Mouse (Mus musculus): ENCODE data around the gene Dnah6. TPM values are rescaled to one million over a fixed set of nuclear protein-coding genes. Genes with fewer than 3 reads are reported as not detected.

Gene Dnah6
- polyA plus RNA-seq, 1 experiment from 2014 or later: 0.07 TPM

DNA sequence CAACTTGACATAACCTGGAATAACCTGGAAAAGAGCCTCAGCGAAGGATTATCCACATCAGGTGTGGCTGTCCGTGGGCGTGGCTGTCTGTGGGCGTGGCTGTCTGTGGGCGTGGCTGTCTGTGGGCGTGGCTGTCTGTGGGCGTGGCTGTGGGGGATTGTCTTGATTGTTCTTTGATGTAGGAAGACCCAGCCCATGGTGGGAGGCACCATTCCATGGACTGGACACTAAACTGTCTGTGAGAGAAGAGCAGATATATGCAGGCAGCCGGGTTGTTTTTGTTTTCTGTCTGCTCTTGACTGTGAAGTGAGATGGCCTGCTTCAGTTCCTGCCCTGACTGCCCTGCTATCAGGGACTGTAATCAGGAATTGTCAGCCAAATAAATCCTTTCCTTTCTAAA, 130.6 kb downstream of the Dnah6 start:
- no peaks in the 10 kb centered on the region for H3K9me3 ChIP-seq (ENCODE audit: control insufficient read depth, low read length)
- H3K4me1 ChIP-seq (replicated peaks; ENCODE audit: control insufficient read depth, insufficient read depth, low read length): no peaks in the 10 kb centered on the region
- H3K27ac ChIP-seq (ENCODE audit: low read depth): no peak overlapping the region
- ATAC-seq (replicated peaks; ENCODE audit: low FRiP score, low TSS enrichment, low read depth) (no peak), DNase-seq (ENCODE audit: low spot score) (no peak)
- no peaks in the 10 kb centered on the region for H3K27me3 ChIP-seq (replicated peaks; ENCODE audit: control insufficient read depth, insufficient read depth, low read length)
- no peak overlapping the region for H3K9ac ChIP-seq (ENCODE audit: low read length)
- no peaks in the 10 kb centered on the region for H3K36me3 ChIP-seq (ENCODE audit: control insufficient read depth, insufficient read depth, low read length)
- 77% methylated on average over 8 of the region's 8 CpGs for WGBS
- H3K4me2 ChIP-seq (ENCODE audit: low read length): no peak overlapping the region
- no peak overlapping the region for H3K4me3 ChIP-seq (ENCODE audit: low read depth, low read length)

DNA sequence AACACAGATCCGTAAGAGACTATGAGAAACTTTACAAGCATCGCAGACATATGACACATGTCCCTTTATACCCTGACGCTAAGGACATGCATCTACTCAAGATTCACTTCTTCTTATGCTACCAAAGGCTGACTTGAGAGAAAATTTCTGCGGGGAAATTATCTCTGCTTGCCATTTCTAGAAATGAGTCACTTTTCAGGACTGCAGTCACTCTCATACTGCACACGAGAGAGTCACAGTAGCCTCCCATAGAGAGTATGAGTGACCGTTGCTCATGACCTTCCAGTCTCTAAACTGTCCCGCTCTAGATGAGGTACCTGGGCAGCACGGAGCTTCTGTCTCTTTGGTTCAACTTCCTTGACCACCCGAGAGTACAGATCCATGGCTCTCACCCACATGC, 138.9 kb downstream of the Dnah6 start:
- no peaks in the 10 kb centered on the region for H3K4me1 ChIP-seq (replicated peaks; ENCODE audit: control insufficient read depth, insufficient read depth, low read length)
- H3K27ac ChIP-seq (ENCODE audit: low read depth): no peak overlapping the region
- no peaks in the 10 kb centered on the region for H3K36me3 ChIP-seq (ENCODE audit: control insufficient read depth, insufficient read depth, low read length)
- no peaks in the 10 kb centered on the region for H3K27me3 ChIP-seq (replicated peaks; ENCODE audit: control insufficient read depth, insufficient read depth, low read length)
- DNase-seq (ENCODE audit: low spot score) (no peak), ATAC-seq (replicated peaks; ENCODE audit: low FRiP score, low TSS enrichment, low read depth) (no peak)
- whole genome bisulfite sequencing: 94% methylated on average over 9 of the region's 9 CpGs
- no peak overlapping the region for H3K9ac ChIP-seq (ENCODE audit: low read length)
- H3K4me2 ChIP-seq (ENCODE audit: low read length): no peak overlapping the region
- H3K9me3 ChIP-seq (ENCODE audit: control insufficient read depth, low read length): no peaks in the 10 kb centered on the region; the same call in 1 of the 2 replicates
- no peak overlapping the region for H3K4me3 ChIP-seq (ENCODE audit: low read depth, low read length)

DNA sequence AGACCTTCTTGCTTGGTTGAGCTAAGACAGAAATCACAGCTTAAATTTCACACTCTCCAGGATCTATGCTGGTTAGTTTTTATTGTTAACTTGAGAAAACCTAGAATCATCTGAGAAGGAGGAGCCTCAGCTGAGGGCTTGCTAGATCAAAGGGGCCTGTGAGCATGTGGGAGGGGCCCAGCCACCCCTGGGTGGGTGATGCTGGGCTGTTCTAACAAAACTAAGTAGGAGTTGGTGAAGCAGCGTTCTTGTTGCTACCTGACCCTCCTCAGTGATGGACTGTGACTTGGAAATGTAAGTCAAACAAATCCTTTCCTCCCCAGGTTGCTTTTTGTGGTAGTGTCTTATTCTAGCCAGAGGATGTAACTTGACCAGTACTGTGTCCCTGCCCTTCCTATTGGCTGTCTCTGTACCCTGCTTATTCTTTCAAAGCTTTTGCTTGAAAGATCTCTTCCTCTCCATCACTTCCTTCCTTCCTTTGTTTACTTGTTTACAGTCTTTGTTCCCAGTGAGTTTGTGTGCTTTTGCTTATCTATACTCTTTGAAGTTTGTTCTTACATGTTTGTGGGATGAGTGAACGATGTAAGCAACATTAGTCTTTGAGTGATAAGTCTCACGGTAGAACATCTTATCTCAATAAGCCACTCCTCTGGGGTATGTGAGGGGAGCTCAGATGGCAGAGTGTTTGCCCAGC, 149.2 kb downstream of the Dnah6 start:
- Histone ChIP-seq H3K9ac (ENCODE audit: low read length) (no peak overlapping the region), H3K9me3 (ENCODE audit: control insufficient read depth, low read length) (no peaks in the 10 kb centered on the region), H3K4me3 (ENCODE audit: low read depth, low read length) (no peak overlapping the region), H3K4me2 (ENCODE audit: low read length) (no peak overlapping the region), H3K36me3 (ENCODE audit: control insufficient read depth, insufficient read depth, low read length) (no peaks in the 10 kb centered on the region), H3K27ac (ENCODE audit: low read depth) (no peak overlapping the region), H3K27me3 (replicated peaks; ENCODE audit: control insufficient read depth, insufficient read depth, low read length) (no peaks in the 10 kb centered on the region), H3K4me1 (replicated peaks; ENCODE audit: control insufficient read depth, insufficient read depth, low read length) (peaks cover 2% of the 10 kb centered on the region; the same call in 1 of the 2 replicates)
- no peak for ATAC-seq (replicated peaks; ENCODE audit: low FRiP score, low TSS enrichment, low read depth)
- no peak for DNase-seq (ENCODE audit: low spot score)
- WGBS: 47% methylated on average over 3 of the region's 3 CpGs

DNA sequence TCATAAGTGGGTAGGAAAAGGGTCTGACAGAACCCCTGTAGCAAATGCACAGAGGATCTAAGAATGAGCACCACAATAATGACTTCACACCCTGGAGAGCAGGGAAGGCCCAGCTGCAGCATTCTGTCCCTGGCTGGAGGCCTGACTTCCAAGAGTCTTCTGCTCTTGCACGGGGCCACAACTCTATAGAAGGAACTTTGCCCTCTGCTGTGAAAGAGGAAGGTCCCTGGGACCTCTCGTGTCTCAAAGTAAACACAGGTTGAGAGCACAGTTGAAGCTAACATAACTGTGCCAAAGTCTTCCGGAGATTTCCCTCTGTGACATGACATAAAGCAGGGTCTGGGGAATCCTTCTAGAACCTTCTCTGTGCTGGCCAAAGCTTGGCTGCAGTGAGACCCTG, 150.2 kb downstream of the Dnah6 start:
- peaks cover 2% of the 10 kb centered on the region; the same call in 1 of the 2 replicates for H3K4me1 ChIP-seq (replicated peaks; ENCODE audit: control insufficient read depth, insufficient read depth, low read length)
- no peaks in the 10 kb centered on the region for H3K9me3 ChIP-seq (ENCODE audit: control insufficient read depth, low read length)
- no peaks in the 10 kb centered on the region for H3K36me3 ChIP-seq (ENCODE audit: control insufficient read depth, insufficient read depth, low read length)
- DNase-seq (ENCODE audit: low spot score) (no peak), ATAC-seq (replicated peaks; ENCODE audit: low FRiP score, low TSS enrichment, low read depth) (no peak)
- no peak overlapping the region for H3K9ac ChIP-seq (ENCODE audit: low read length)
- H3K27ac ChIP-seq (ENCODE audit: low read depth): no peak overlapping the region
- H3K4me2 ChIP-seq (ENCODE audit: low read length): no peak overlapping the region
- WGBS: 45% methylated on average over 3 of the region's 3 CpGs
- no peak overlapping the region for H3K4me3 ChIP-seq (ENCODE audit: low read depth, low read length)
- H3K27me3 ChIP-seq (replicated peaks; ENCODE audit: control insufficient read depth, insufficient read depth, low read length): no peaks in the 10 kb centered on the region

DNA sequence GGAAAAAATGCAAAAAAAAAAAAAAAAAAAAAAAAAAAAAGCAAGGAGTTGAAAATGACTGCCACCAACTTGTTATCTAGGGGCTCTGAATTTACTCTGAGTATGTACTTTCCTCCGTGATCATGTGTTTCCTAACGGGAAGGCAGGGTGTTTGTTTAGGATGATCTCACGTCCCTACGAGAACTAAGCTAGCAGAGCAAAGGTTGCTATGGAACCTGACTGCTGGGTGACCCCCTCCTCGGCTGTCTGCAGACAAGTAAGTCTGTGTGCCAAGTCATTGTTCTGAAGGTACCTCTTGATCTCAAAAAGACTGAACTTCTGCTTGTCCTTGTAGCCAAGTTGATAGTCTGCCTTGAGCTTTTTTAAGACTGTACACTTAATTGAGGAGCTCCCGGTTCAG, 150.8 kb downstream of the Dnah6 start:
- peak; percentile 79; the same call in 1 of the 2 replicates for ATAC-seq (replicated peaks; ENCODE audit: low FRiP score, low TSS enrichment, low read depth)
- no peaks in the 10 kb centered on the region for H3K9me3 ChIP-seq (ENCODE audit: control insufficient read depth, low read length)

DNA sequence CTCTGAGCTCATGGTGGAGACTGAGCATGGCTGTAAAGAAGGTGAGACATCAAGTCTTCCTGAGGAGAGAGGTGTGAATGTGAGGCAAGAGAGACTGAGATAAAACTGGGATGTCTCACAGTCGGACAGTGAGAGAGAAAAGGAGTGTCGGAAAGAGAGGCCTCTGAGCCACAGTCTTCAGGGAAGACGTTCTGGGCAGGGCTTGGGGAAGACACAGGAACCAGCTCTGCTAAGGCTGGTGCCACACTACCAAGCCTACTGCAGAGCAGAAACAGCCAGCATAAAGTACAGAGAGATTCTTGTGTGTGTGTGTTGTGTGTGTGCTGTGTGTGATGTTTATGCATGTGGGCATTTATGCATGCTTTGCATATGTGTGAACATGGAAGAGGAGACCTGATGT, 156.9 kb downstream of the Dnah6 start:
- Histone ChIP-seq H3K4me1 (replicated peaks; ENCODE audit: control insufficient read depth, insufficient read depth, low read length) (no peaks in the 10 kb centered on the region), H3K27ac (ENCODE audit: low read depth) (no peak overlapping the region)
- no peak for DNase-seq (ENCODE audit: low spot score)

More for the DNA sequence above, 150.8 kb downstream of the Dnah6 start:
- Histone ChIP-seq H3K27me3 (replicated peaks; ENCODE audit: control insufficient read depth, insufficient read depth, low read length) (no peaks in the 10 kb centered on the region), H3K27ac (ENCODE audit: low read depth) (no peak overlapping the region), H3K4me2 (ENCODE audit: low read length) (no peak overlapping the region), H3K4me1 (replicated peaks; ENCODE audit: control insufficient read depth, insufficient read depth, low read length) (peaks cover 2% of the 10 kb centered on the region; the same call in 1 of the 2 replicates), H3K4me3 (ENCODE audit: low read depth, low read length) (no peak overlapping the region), H3K36me3 (ENCODE audit: control insufficient read depth, insufficient read depth, low read length) (no peaks in the 10 kb centered on the region), H3K9ac (ENCODE audit: low read length) (no peak overlapping the region)
- WGBS: 67% methylated on average over 6 of the region's 6 CpGs
- DNase-seq (ENCODE audit: low spot score): no peak

DNA sequence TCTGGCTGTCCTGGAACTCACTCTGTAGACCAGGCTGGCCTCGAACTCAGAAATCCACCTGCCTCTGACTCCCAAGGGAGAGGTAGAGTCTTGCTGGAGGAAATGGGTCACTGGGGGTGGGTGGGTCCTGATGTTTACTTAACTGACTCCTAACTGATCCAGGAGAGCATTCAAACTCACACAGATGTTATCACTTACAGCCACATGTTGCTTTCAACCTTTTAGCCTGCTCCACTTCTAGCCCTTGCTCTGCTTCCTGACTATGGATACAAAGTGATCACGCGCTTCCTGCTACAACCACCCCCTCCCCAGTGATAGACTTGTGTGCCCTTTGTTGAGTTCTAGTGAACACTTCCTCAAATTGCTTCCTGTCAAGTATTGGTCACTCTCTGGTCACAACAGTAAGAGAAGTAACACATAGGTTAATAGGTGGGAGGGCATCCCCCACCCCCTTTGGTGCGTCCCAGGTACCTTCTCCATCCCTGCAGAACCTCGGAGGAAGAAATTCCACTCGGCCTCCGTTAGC, 161.8 kb downstream of the Dnah6 start:
- Histone ChIP-seq H3K4me3 (ENCODE audit: low read depth, low read length) (no peak overlapping the region), H3K4me2 (ENCODE audit: low read length) (no peak overlapping the region), H3K27ac (ENCODE audit: low read depth) (no peak overlapping the region), H3K4me1 (replicated peaks; ENCODE audit: control insufficient read depth, insufficient read depth, low read length) (no peaks in the 10 kb centered on the region), H3K36me3 (ENCODE audit: control insufficient read depth, insufficient read depth, low read length) (no peaks in the 10 kb centered on the region), H3K9me3 (ENCODE audit: control insufficient read depth, low read length) (0 out of 2 replicates have a peak, but pooled peaks cover 10% of the 10 kb centered on the region), H3K9ac (ENCODE audit: low read length) (no peak overlapping the region), H3K27me3 (replicated peaks; ENCODE audit: control insufficient read depth, insufficient read depth, low read length) (no peaks in the 10 kb centered on the region)
- ATAC-seq (replicated peaks; ENCODE audit: low FRiP score, low TSS enrichment, low read depth) (no peak), DNase-seq (ENCODE audit: low spot score) (no peak)
- 82% methylated on average over 7 of the region's 7 CpGs for WGBS

More for the DNA sequence above, 156.9 kb downstream of the Dnah6 start:
- WGBS: 79% methylated on average over 3 of the region's 3 CpGs
- Histone ChIP-seq H3K9ac (ENCODE audit: low read length) (no peak overlapping the region), H3K27me3 (replicated peaks; ENCODE audit: control insufficient read depth, insufficient read depth, low read length) (no peaks in the 10 kb centered on the region), H3K36me3 (ENCODE audit: control insufficient read depth, insufficient read depth, low read length) (no peaks in the 10 kb centered on the region), H3K9me3 (ENCODE audit: control insufficient read depth, low read length) (no peaks in the 10 kb centered on the region), H3K4me3 (ENCODE audit: low read depth, low read length) (no peak overlapping the region), H3K4me2 (ENCODE audit: low read length) (no peak overlapping the region)
- no peak for ATAC-seq (replicated peaks; ENCODE audit: low FRiP score, low TSS enrichment, low read depth)

DNA sequence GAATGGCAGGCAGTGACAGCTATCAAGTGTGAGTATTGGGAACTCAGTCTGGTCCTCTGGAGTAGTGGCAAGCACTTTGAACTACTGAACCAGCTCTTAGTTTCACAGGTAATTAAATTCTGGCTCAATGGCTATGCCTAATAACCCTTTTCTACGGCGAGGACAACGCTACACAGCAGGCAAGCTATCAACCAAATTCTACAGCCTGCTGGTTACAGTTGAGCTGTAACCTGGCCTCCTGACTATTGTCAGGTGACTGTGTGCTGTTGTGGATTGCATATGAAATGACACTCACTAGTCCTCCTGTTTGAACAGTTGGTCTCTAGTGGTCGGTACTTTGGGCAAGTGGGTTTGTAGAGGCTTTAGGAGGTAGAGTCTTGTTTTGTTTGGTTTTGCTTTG, 162.3 kb downstream of the Dnah6 start:
- ATAC-seq (replicated peaks; ENCODE audit: low FRiP score, low TSS enrichment, low read depth) (no peak), DNase-seq (ENCODE audit: low spot score) (no peak)
- H3K9ac ChIP-seq (ENCODE audit: low read length): no peak overlapping the region
- H3K4me1 ChIP-seq (replicated peaks; ENCODE audit: control insufficient read depth, insufficient read depth, low read length): no peaks in the 10 kb centered on the region
- WGBS: 87% methylated on average over 4 of the region's 4 CpGs
- no peaks in the 10 kb centered on the region for H3K27me3 ChIP-seq (replicated peaks; ENCODE audit: control insufficient read depth, insufficient read depth, low read length)
- H3K4me2 ChIP-seq (ENCODE audit: low read length): no peak overlapping the region
- no peak overlapping the region for H3K27ac ChIP-seq (ENCODE audit: low read depth)
- no peaks in the 10 kb centered on the region for H3K36me3 ChIP-seq (ENCODE audit: control insufficient read depth, insufficient read depth, low read length)
- no peak overlapping the region for H3K4me3 ChIP-seq (ENCODE audit: low read depth, low read length)
- H3K9me3 ChIP-seq (ENCODE audit: control insufficient read depth, low read length): 0 out of 2 replicates have a peak, but pooled peaks cover 10% of the 10 kb centered on the region

DNA sequence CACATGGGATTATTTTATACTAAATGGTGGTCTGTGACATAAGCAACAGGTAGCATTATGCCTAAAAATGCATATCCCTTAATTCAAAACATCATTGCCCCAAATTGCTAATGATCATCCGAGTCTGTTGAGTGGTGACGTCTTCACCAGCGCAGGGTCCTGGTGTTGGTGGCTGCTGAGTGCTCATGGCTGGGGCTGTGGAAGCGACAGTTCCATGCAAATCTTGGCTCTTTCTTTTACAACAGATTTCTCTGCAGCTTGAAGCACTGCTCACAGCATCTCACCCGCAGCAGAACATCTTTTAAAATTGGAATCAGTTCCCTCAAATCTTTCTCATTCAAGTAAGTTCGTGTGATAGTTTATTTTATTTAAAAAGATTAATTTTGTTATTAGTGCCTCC, 166.1 kb downstream of the Dnah6 start:
- Histone ChIP-seq H3K4me3 (ENCODE audit: low read depth, low read length) (no peak overlapping the region), H3K27me3 (replicated peaks; ENCODE audit: control insufficient read depth, insufficient read depth, low read length) (no peaks in the 10 kb centered on the region), H3K9ac (ENCODE audit: low read length) (no peak overlapping the region), H3K36me3 (ENCODE audit: control insufficient read depth, insufficient read depth, low read length) (no peaks in the 10 kb centered on the region), H3K27ac (ENCODE audit: low read depth) (no peak overlapping the region), H3K9me3 (ENCODE audit: control insufficient read depth, low read length) (0 out of 2 replicates have a peak, but pooled peaks cover 10% of the 10 kb centered on the region), H3K4me1 (replicated peaks; ENCODE audit: control insufficient read depth, insufficient read depth, low read length) (no peaks in the 10 kb centered on the region), H3K4me2 (ENCODE audit: low read length) (no peak overlapping the region)
- ATAC-seq (replicated peaks; ENCODE audit: low FRiP score, low TSS enrichment, low read depth) (no peak), DNase-seq (ENCODE audit: low spot score) (no peak)
- 87% methylated on average over 6 of the region's 6 CpGs for WGBS

All from intestine, embryonic 14.5 days (tissue).